Mouse (Mus musculus) spleen, adult 2 months (tissue): ENCODE data around the gene F2rl3. TPM values are rescaled to one million over a fixed set of nuclear protein-coding genes. Genes with fewer than 3 reads are reported as not detected.

Source experiments
- DNase-seq, 2 experiments: peaks; one replicate each; pipeline versions ENCODE4 v3.0.0 to v3.0.0-alpha.2; 2012 to 2021; ENCODE audit warnings: low spot score in 2 of 2, low read depth in 1 of 2
- H3K27ac ChIP-seq: fragments of 200-500 bp; 2 replicates; pipeline ENCODE4 v1.5.1; 2012; ENCODE audit warnings: low read length, inconsistent platforms; ENCODE audit not compliant: insufficient read depth
- H3K27me3 ChIP-seq: fragments of 200-500 bp; 2 replicates; pipeline ENCODE4 v1.6.1; 2012; ENCODE audit warnings: mild to moderate bottlenecking, moderate library complexity, low read length, inconsistent platforms; ENCODE audit not compliant: control insufficient read depth, insufficient read depth
- H3K36me3 ChIP-seq: fragments of 200-500 bp; 2 replicates; pipeline ENCODE4 v1.6.1; 2012; ENCODE audit warnings: mild to moderate bottlenecking, low read length, inconsistent platforms; ENCODE audit not compliant: control insufficient read depth, insufficient read depth
- H3K4me1 ChIP-seq: fragments of 200-500 bp; 2 replicates; pipeline ENCODE4 v1.6.1; 2011; ENCODE audit warnings: inconsistent platforms; ENCODE audit not compliant: control insufficient read depth, insufficient read depth, insufficient read length
- H3K4me3 ChIP-seq: fragments of 200-500 bp; 2 replicates; pipeline ENCODE4 v1.5.1; 2011; ENCODE audit warnings: mild to moderate bottlenecking, inconsistent platforms; ENCODE audit not compliant: insufficient read depth, insufficient read length; ENCODE audit errors: extremely low read depth
- CTCF ChIP-seq: fragments of 200-500 bp; IDR thresholded peaks from 2 replicates; pipeline ENCODE4 v1.5.1; 2011; ENCODE audit warnings: mild to moderate bottlenecking, inconsistent platforms; ENCODE audit not compliant: insufficient read depth, insufficient read length, insufficient replicate concordance; ENCODE audit errors: extremely low read depth
- POLR2A ChIP-seq: fragments of 200-500 bp; IDR thresholded peaks from 2 replicates; pipeline ENCODE4 v1.6.1; 2011; ENCODE audit warnings: low read depth, low read length, inconsistent platforms
- WGBS: fragments of 180-500 bp; shearing (Covaris S2); methylation state at CpG from one replicate; pipeline ENCODE4 v1.1.7; 2018; 5-methylcytosine and 5-hydroxymethylcytosine counted together
- polyA plus RNA-seq: library from polyadenylated mRNA; depleted of rRNA; stranded (reverse); fragments of >200 nt; gene quantifications from 2 replicates; pipeline ENCODE4 v1.2.3, GENCODE M21; 2012

F2rl3 gene
- polyA plus RNA-seq, 1 experiment: 26.8 TPM

- no peak overlapping the region for H3K4me3 ChIP-seq
- H3K27me3 ChIP-seq: no peaks in the 10 kb centered on the region
- no peak overlapping the region for H3K27ac ChIP-seq
- peak in 1 of 2 experiments; percentile 1 for DNase-seq
- H3K36me3 ChIP-seq: peaks cover 57% of the 10 kb centered on the region
- WGBS: 90% methylated on average over 3 of the region's 3 CpGs
- TF ChIP-seq POLR2A: no peak
- no peak for TF ChIP-seq CTCF
- no peaks in the 10 kb centered on the region for H3K4me1 ChIP-seq
Measured at GRCm38 (mm10) chr8:72752289-72752688, 9.4 kb upstream of the F2rl3 start.

DNA sequence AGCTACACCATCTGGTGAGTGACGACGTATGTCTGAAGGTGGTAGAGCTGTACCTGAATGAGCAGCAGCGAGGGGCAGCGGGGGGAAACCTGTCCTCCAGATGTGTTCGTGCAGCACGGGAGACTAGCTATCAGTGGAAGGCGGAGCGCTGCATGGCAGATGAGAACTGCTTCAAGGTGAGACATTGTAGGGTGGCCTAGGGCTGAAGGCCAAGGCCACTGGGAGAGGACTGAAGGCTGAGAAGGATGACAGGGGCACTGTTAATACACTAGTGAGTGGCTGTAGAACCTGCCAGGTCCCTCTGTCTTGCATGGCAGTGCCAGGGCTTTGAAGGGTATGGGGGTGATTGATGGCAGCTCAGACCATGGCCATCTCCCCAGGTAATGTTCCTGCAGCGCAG is 8.5 kb upstream of the F2rl3 start:
- Histone ChIP-seq H3K4me3 (no peak overlapping the region), H3K27ac (no peak overlapping the region), H3K4me1 (no peaks in the 10 kb centered on the region), H3K27me3 (no peaks in the 10 kb centered on the region), H3K36me3 (peaks cover 53% of the 10 kb centered on the region)
- TF ChIP-seq POLR2A (no peak), CTCF (no peak)
- DNase-seq: no peak
- 95% methylated on average over 9 of the region's 9 CpGs for WGBS

- no peak for TF ChIP-seq POLR2A
- TF ChIP-seq CTCF: no peak
- no peak overlapping the region for H3K4me3 ChIP-seq
- WGBS: 92% methylated on average over 2 of the region's 2 CpGs
- no peak overlapping the region for H3K27ac ChIP-seq
- H3K4me1 ChIP-seq: no peaks in the 10 kb centered on the region
- peaks cover 49% of the 10 kb centered on the region for H3K36me3 ChIP-seq
- no peaks in the 10 kb centered on the region for H3K27me3 ChIP-seq
- no peak for DNase-seq
Measured at GRCm38 (mm10) chr8:72753781-72754180, 7.9 kb upstream of the F2rl3 start.

DNA sequence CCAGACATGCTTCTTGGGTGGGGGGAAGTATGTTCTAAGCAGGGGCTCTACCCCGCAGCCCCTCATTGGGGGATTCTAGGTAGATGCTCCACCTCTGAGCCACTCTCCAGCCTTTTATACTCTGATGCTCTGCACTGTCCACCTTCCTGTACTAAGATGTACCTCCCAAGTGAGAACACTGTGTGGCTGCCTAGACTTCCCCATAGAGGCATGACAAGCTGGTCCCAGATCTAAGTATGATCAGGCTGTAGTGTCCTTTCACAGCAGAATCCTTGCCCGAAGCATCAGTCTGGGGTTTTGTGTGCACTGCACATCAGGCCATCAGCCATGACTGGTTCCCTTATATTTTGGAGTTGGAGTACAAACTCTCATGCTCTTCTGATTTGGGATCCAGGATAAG is 5.6 kb upstream of the F2rl3 start:
- Histone ChIP-seq H3K4me1 (no peaks in the 10 kb centered on the region), H3K36me3 (peaks cover 28% of the 10 kb centered on the region), H3K27ac (no peak overlapping the region), H3K4me3 (no peak overlapping the region), H3K27me3 (no peaks in the 10 kb centered on the region)
- DNase-seq: no peak
- WGBS: 97% methylated on average over 2 of the region's 2 CpGs
- TF ChIP-seq POLR2A: no peak
- no peak for TF ChIP-seq CTCF

GRCm38 (mm10) chr8:72756771-72757390 is 4.8 kb upstream of the F2rl3 start:
- DNase-seq: no peak
- Histone ChIP-seq H3K36me3 (peaks cover 26% of the 10 kb centered on the region), H3K27ac (0 out of 2 replicates have a peak overlapping the region, but pooled peaks have one; percentile 29), H3K27me3 (no peaks in the 10 kb centered on the region), H3K4me3 (no peak overlapping the region), H3K4me1 (peaks cover 4% of the 10 kb centered on the region; the same call in 1 of the 2 replicates)
- TF ChIP-seq CTCF (no peak), POLR2A (no peak)
- WGBS: 96% methylated on average over 35 of the region's 35 CpGs

GRCm38 (mm10) chr8:72757426-72758195 is 4.1 kb upstream of the F2rl3 start:
- Histone ChIP-seq H3K27ac (peak overlapping the region; percentile 63; the same call in 1 of the 2 replicates), H3K4me1 (peaks cover 7% of the 10 kb centered on the region; the same call in 1 of the 2 replicates), H3K36me3 (peaks cover 24% of the 10 kb centered on the region), H3K4me3 (no peak overlapping the region), H3K27me3 (no peaks in the 10 kb centered on the region)
- DNase-seq: no peak
- 83% methylated on average over 15 of the region's 15 CpGs for WGBS
- TF ChIP-seq CTCF (no peak), POLR2A (no peak)

DNA sequence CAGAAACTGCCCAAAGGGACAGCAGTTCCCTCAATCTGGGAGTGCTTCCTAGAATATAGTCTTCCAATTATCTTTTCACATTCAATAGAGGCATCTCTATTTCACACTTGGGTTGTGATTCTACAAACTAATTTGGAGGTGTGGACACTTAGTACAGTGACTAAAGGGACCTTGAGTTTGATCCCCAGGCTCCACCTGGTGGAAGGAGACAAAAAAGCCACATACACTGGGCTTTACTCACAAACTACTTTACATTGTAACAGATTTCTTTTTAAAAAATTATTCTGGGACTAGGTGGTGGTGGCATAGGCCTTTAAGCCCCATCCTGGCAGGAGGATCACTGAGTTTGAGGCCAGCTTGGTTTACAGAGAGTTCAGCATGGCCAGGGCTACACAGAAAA is 3.4 kb upstream of the F2rl3 start:
- Histone ChIP-seq H3K36me3 (peaks cover 20% of the 10 kb centered on the region), H3K27ac (no peak overlapping the region), H3K27me3 (no peaks in the 10 kb centered on the region), H3K4me1 (peaks cover 7% of the 10 kb centered on the region; the same call in 1 of the 2 replicates), H3K4me3 (no peak overlapping the region)
- DNase-seq: no peak
- no peak for TF ChIP-seq POLR2A
- no peak for TF ChIP-seq CTCF
